Mouse (Mus musculus): ENCODE results near the gene Dgat2.

GRCm38 (mm10) chr7:99180162-99180561 lies 2.4 kb downstream of the Dgat2 start:
- TF ChIP-seq POLR2A (IDR thresholded peaks at IDR 0.05; ENCODE audit: borderline replicate concordance, extremely low read depth, low read depth, low read length) (no peak), CTCF (IDR thresholded peaks at IDR 0.05; ENCODE audit: insufficient read depth, low read length) (no peak)

Data from lung, adult 2 months (tissue).